18 mouse cellular contexts compared by ENCODE assay signal in genomic region chr9:50905321-50905720, GRCm38 (mm10).
A peak's percentile ranks its signal among the peaks of the same experiment; 100 is the strongest.
DNase-seq lines count a peak whose midpoint lies in the region; ATAC-seq and TF ChIP-seq lines count a peak whose summit lies in the region.
"Had no signal": no experiment of that assay in that cellular context is flagged by ENCODE, and none has a peak within 500 bp of the region (broad histone marks: within the 10 kb centered on the region; RNA-seq: fewer than 3 reads in every experiment).

No protein-coding gene starts in this region.

- H3K9ac ChIP-seq in forebrain, postnatal 0 days, result no peak overlapping the region
- H3K9ac ChIP-seq in forebrain, embryonic 16.5 days (replicated peaks; ENCODE audit: low read depth, low read length), result no peak overlapping the region
- H3K9ac ChIP-seq: forebrain, embryonic 12.5 days; heart, embryonic 15.5 days; limb, embryonic 13.5 days; liver, embryonic 15.5 days; neural tube, embryonic 13.5 days had no signal

- H3K4me3 ChIP-seq in forebrain, postnatal 0 days (ENCODE audit: low read depth, low read length), result no peak overlapping the region
- no peak overlapping the region for H3K4me3 ChIP-seq in forebrain, embryonic 16.5 days (replicated peaks; ENCODE audit: low read length)
- H3K4me3 ChIP-seq: forebrain, embryonic 12.5 days; heart, embryonic 15.5 days; limb, embryonic 13.5 days; liver, embryonic 15.5 days; neural tube, embryonic 13.5 days had no signal

- no peaks in the 10 kb centered on the region for H3K9me3 ChIP-seq in forebrain, postnatal 0 days (ENCODE audit: low read length)
- no peaks in the 10 kb centered on the region for H3K9me3 ChIP-seq in forebrain, embryonic 16.5 days (ENCODE audit: control insufficient read depth, low read length)
- H3K9me3 ChIP-seq: forebrain, embryonic 12.5 days; heart, embryonic 15.5 days; limb, embryonic 13.5 days; liver, embryonic 15.5 days; neural tube, embryonic 13.5 days had no signal

- H3K27me3 ChIP-seq in forebrain, postnatal 0 days (ENCODE audit: insufficient read depth, low read length), result no peaks in the 10 kb centered on the region
- H3K27me3 ChIP-seq in forebrain, embryonic 16.5 days (replicated peaks; ENCODE audit: control insufficient read depth, insufficient read depth, low read length), result no peaks in the 10 kb centered on the region
- H3K27me3 ChIP-seq: forebrain, embryonic 12.5 days; heart, embryonic 15.5 days; limb, embryonic 13.5 days; liver, embryonic 15.5 days; neural tube, embryonic 13.5 days had no signal

- H3K36me3 ChIP-seq in forebrain, postnatal 0 days (ENCODE audit: insufficient read depth), result no peaks in the 10 kb centered on the region
- H3K36me3 ChIP-seq in forebrain, embryonic 16.5 days (ENCODE audit: control insufficient read depth, insufficient read depth), result no peaks in the 10 kb centered on the region
- H3K36me3 ChIP-seq: neural tube, embryonic 13.5 days had no signal

- H3K4me2 ChIP-seq in forebrain, postnatal 0 days (ENCODE audit: low read depth), result no peak overlapping the region
- no peak overlapping the region for H3K4me2 ChIP-seq in forebrain, embryonic 16.5 days (ENCODE audit: low read length)
- H3K4me2 ChIP-seq: forebrain, embryonic 12.5 days; heart, embryonic 15.5 days; limb, embryonic 13.5 days; liver, embryonic 15.5 days; neural tube, embryonic 13.5 days had no signal

- peak; percentile 81 for ATAC-seq in forebrain, postnatal 0 days
- ATAC-seq in forebrain, embryonic 16.5 days, result no peak
- ATAC-seq in inflammation-experienced regulatory T-cells, adult 6 months, result peak; percentile 89
- ATAC-seq: intestine, postnatal 0 days had no signal

- TF ChIP-seq CTCF in forebrain, postnatal 0 days (IDR thresholded peaks at IDR 0.05; ENCODE audit: low read depth), result no peak

- no peaks in the 10 kb centered on the region for H3K4me1 ChIP-seq in forebrain, postnatal 0 days (ENCODE audit: insufficient read depth)
- H3K4me1 ChIP-seq in forebrain, embryonic 16.5 days (replicated peaks; ENCODE audit: control insufficient read depth, insufficient read depth, low read length), result peaks cover 7% of the 10 kb centered on the region
- H3K4me1 ChIP-seq: forebrain, embryonic 12.5 days had no signal

- H3K27ac ChIP-seq in forebrain, postnatal 0 days (ENCODE audit: low read depth, low read length), result peak overlapping the region; percentile 76
- no peak overlapping the region; the same call in 1 of the 2 replicates for H3K27ac ChIP-seq in forebrain, embryonic 16.5 days (ENCODE audit: low read length)
- H3K27ac ChIP-seq: forebrain, embryonic 12.5 days; heart, embryonic 15.5 days; limb, embryonic 13.5 days; liver, embryonic 15.5 days; neural tube, embryonic 13.5 days had no signal

- DNase-seq in forebrain, postnatal 0 days, result peak; percentile 25
- peak; percentile 46 for DNase-seq in thymus, postnatal 0 days (ENCODE audit: low spot score)
- DNase-seq in thymus, postnatal 10 days (ENCODE audit: low spot score in 2 of 2), result no peak
- no peak for DNase-seq in urinary bladder, postnatal 14 days (ENCODE audit: low spot score)
- no peak for DNase-seq in embryo, embryonic 10 days (ENCODE audit: low spot score)
- DNase-seq in right cerebral cortex, adult 18-20 months, result no peak
- DNase-seq: cerebellum, adult 9-11 months; heart, adult 11 months; kidney, postnatal 10 days; lung, postnatal 10 days had no signal

- 63% methylated on average over 3 of the region's 3 CpGs for WGBS in forebrain, postnatal 0 days
- 84% methylated on average over 3 of the region's 3 CpGs for WGBS in forebrain, embryonic 16.5 days

Comparison
In these comparisons a context has a peak if more than half of its experiments do, and no peak if none do; other contexts are left out.
1. DNase-seq: peak in forebrain, postnatal 0 days (single experiment) and thymus, postnatal 0 days (single experiment); none in thymus, postnatal 10 days (0 of 2), urinary bladder, postnatal 14 days (single experiment), embryo, embryonic 10 days (single experiment) and right cerebral cortex, adult 18-20 months (single experiment).